Mouse (Mus musculus) layer of hippocampus, postnatal 14 days (tissue): ENCODE results near the gene Srd5a1. TPM values are rescaled to one million over a fixed set of nuclear protein-coding genes. Genes with fewer than 3 reads are reported as not detected.

Experiments used
- total RNA-seq, 2 experiments: library from RNA; stranded (reverse); gene quantifications; 2 replicates each; pipeline ENCODE4 v1.2.3; 2021

The Srd5a1 gene
- total RNA-seq, 2 experiments from 2014 or later: 17.0 to 17.3 TPM

Other genes with a start within 250 kb of the Srd5a1 start
- gene Nsun2, start 77.7 kb downstream of the Srd5a1 start, total RNA-seq: 10 to 100 TPM; 72.2 to 75.5 TPM
- 10 to 100 TPM; 38.0 to 38.2 TPM for gene Tent4a, start 76.8 kb downstream of the Srd5a1 start, total RNA-seq
- 100 to 1,000 TPM; 183 to 189 TPM for gene Ube2ql1, start 128.4 kb upstream of the Srd5a1 start, total RNA-seq
- gene Med10, start 191.0 kb upstream of the Srd5a1 start, total RNA-seq: 10 to 100 TPM; 71.2 to 73.4 TPM